Mouse (Mus musculus): ENCODE results near the gene Dync1li2. TPM values are rescaled to one million over a fixed set of nuclear protein-coding genes. Genes with fewer than 3 reads are reported as not detected.

The Dync1li2 gene
- polyA plus RNA-seq (2015; fragmentation: Nextera tagmentation; extraction: Ambion mirVana): 124 and 128 TPM in 2 replicates

- Histone ChIP-seq H3K4me1 (peaks cover 26% of the 10 kb centered on the region), H3K9me3 (no peaks in the 10 kb centered on the region), H3K9ac (replicated peaks) (peak within 1 kb of the TSS; percentile 99), H3K36me3 (peaks cover 28% of the 10 kb centered on the region), H3K27ac (replicated peaks) (peak within 1 kb of the TSS; percentile 88), H3K4me3 (peak within 1 kb of the TSS; percentile 95), H3K27me3 (no peaks in the 10 kb centered on the region), H3K4me2 (replicated peaks) (peak within 1 kb of the TSS; percentile 62)
- WGBS: under 1% methylated on average over 75 of the region's 75 CpGs
- peak; percentile 93 for ATAC-seq (replicated peaks)
These were observed at the start of gene Dync1li2 for GRCm38 (mm10) chr8:104442299-104443124. Gene Dync1li2, minus strand, starts transcription at chr8:104443047.

DNA sequence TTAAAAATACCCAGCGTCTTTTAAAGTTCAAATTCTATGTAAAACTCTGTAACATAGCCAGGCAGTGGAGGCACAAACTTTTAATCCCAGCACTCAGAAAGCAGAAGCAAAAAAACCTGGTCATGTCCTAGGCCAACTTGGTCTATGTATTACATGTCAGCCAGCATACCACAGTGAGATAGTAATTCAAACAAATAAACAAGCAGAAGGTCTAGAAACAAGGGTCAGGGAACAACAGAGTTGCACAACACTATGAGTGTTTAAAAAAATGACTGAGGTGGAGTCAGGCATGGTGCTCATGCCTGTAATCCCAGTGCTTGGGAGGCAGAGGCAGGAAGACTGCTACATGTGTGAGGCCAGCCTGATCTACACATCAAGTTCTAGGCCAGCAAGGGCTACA, 36.2 kb upstream of the Dync1li2 start:
- no peaks in the 10 kb centered on the region for H3K9me3 ChIP-seq
- no peak overlapping the region for H3K27ac ChIP-seq (replicated peaks)
- 62% methylated on average over 1 of the region's 1 CpGs for WGBS
- no peak overlapping the region for H3K9ac ChIP-seq (replicated peaks)
- ATAC-seq (replicated peaks): no peak
- no peaks in the 10 kb centered on the region for H3K36me3 ChIP-seq
- no peak overlapping the region for H3K4me2 ChIP-seq (replicated peaks)
- H3K27me3 ChIP-seq: no peaks in the 10 kb centered on the region
- no peaks in the 10 kb centered on the region for H3K4me1 ChIP-seq
- H3K4me3 ChIP-seq: no peak overlapping the region

DNA sequence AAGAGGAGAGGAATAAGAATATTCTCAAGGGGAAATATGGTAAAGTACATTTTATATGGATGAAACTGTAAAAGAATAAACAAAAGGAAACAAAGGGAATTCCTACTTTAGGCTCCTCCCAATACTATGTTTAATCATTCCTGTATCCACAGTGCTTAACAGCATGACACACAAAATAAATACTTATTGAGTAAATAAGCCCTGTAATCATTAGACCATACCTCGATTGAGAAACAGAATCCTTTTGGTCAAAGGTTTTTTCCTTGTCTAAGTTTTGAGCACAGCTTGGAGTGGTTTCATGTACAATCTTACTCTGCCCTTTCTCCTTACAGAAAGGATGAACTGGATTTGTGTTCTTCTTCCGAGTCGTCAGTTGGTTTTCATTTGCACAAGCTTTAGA, 29.6 kb upstream of the Dync1li2 start:
- Histone ChIP-seq H3K4me1 (no peaks in the 10 kb centered on the region), H3K27ac (replicated peaks) (no peak overlapping the region), H3K9me3 (no peaks in the 10 kb centered on the region), H3K4me2 (replicated peaks) (no peak overlapping the region), H3K4me3 (no peak overlapping the region), H3K9ac (replicated peaks) (no peak overlapping the region), H3K27me3 (no peaks in the 10 kb centered on the region), H3K36me3 (no peaks in the 10 kb centered on the region)
- 78% methylated on average over 3 of the region's 3 CpGs for WGBS
- no peak for ATAC-seq (replicated peaks)

- H3K27me3 ChIP-seq: no peaks in the 10 kb centered on the region
- no peak overlapping the region for H3K9ac ChIP-seq (replicated peaks)
- 81% methylated on average over 2 of the region's 2 CpGs for WGBS
- no peak for ATAC-seq (replicated peaks)
- H3K4me2 ChIP-seq (replicated peaks): no peak overlapping the region
- no peaks in the 10 kb centered on the region for H3K4me1 ChIP-seq
- no peak overlapping the region for H3K4me3 ChIP-seq
- no peak overlapping the region for H3K27ac ChIP-seq (replicated peaks)
- no peaks in the 10 kb centered on the region for H3K9me3 ChIP-seq
- H3K36me3 ChIP-seq: no peaks in the 10 kb centered on the region
These were observed 24.6 kb upstream of the Dync1li2 start for GRCm38 (mm10) chr8:104467463-104467862.

- no peaks in the 10 kb centered on the region for H3K36me3 ChIP-seq
- H3K4me1 ChIP-seq: no peaks in the 10 kb centered on the region
- no peak overlapping the region for H3K4me2 ChIP-seq (replicated peaks)
- H3K27ac ChIP-seq (replicated peaks): no peak overlapping the region
- H3K4me3 ChIP-seq: no peak overlapping the region
- H3K9ac ChIP-seq (replicated peaks): no peak overlapping the region
- 97% methylated on average over 3 of the region's 3 CpGs for WGBS
- ATAC-seq (replicated peaks): no peak
- no peaks in the 10 kb centered on the region for H3K9me3 ChIP-seq
- no peaks in the 10 kb centered on the region for H3K27me3 ChIP-seq
These were observed 9.3 kb upstream of the Dync1li2 start for GRCm38 (mm10) chr8:104452177-104452576.

DNA sequence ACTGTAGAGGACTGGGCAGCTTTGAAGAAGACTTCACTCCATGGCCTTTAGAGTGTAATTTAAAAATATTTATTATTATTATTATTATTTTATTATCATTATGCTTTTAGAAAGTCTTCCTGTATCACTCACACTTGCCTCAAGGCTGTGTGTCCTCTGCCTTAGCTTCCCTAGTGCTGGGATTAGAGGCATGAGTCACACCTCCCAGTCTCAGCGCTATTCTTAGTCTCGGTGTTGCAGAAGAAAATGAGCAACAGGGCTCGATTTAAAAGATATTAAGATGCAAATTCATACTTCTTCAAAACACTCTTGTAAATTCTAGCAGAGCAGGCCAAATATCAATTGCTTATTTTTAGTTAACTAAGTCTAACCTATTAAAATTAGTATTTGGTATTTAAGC, 5.9 kb upstream of the Dync1li2 start:
- no peaks in the 10 kb centered on the region for H3K9me3 ChIP-seq
- no peak overlapping the region for H3K4me3 ChIP-seq
- H3K27ac ChIP-seq (replicated peaks): no peak overlapping the region
- no peaks in the 10 kb centered on the region for H3K4me1 ChIP-seq
- H3K36me3 ChIP-seq: no peaks in the 10 kb centered on the region
- H3K9ac ChIP-seq (replicated peaks): no peak overlapping the region
- no peak overlapping the region for H3K4me2 ChIP-seq (replicated peaks)
- no peak for ATAC-seq (replicated peaks)
- WGBS: 69% methylated on average over 3 of the region's 3 CpGs
- H3K27me3 ChIP-seq: no peaks in the 10 kb centered on the region

GRCm38 (mm10) chr8:104446016-104446415, 3.2 kb upstream of the Dync1li2 start:
- Histone ChIP-seq H3K27me3 (no peaks in the 10 kb centered on the region), H3K9ac (replicated peaks) (no peak overlapping the region), H3K36me3 (no peaks in the 10 kb centered on the region), H3K4me3 (no peak overlapping the region), H3K27ac (replicated peaks) (no peak overlapping the region), H3K4me1 (peaks cover 10% of the 10 kb centered on the region), H3K9me3 (no peaks in the 10 kb centered on the region), H3K4me2 (replicated peaks) (no peak overlapping the region)
- ATAC-seq (replicated peaks): no peak
- WGBS: 87% methylated on average over 3 of the region's 3 CpGs

DNA sequence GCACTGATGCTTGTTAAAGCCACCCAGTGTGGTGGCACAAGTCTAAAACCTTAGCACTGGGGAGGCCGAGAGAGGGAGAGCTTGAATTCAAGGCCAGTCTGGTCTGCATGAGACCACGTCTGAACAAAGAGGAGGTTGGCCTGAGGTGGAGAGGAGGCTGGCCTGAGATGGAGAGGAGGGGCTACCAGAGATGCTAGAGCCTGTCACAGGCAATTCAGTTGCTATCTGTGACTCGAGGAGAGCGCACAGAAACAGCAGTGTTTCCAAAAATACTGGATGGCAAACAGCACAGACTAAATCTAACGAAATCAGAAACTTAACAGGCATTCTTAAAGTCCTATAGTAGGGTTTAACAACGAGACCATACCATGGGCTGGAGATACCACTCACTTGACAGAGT, 2.4 kb upstream of the Dync1li2 start:
- Histone ChIP-seq H3K27me3 (no peaks in the 10 kb centered on the region), H3K4me3 (no peak overlapping the region), H3K9me3 (no peaks in the 10 kb centered on the region), H3K27ac (replicated peaks) (no peak overlapping the region), H3K4me1 (peaks cover 17% of the 10 kb centered on the region), H3K9ac (replicated peaks) (no peak overlapping the region), H3K4me2 (replicated peaks) (no peak overlapping the region), H3K36me3 (peaks cover 4% of the 10 kb centered on the region)
- ATAC-seq (replicated peaks): no peak
- WGBS: 62% methylated on average over 6 of the region's 6 CpGs

DNA sequence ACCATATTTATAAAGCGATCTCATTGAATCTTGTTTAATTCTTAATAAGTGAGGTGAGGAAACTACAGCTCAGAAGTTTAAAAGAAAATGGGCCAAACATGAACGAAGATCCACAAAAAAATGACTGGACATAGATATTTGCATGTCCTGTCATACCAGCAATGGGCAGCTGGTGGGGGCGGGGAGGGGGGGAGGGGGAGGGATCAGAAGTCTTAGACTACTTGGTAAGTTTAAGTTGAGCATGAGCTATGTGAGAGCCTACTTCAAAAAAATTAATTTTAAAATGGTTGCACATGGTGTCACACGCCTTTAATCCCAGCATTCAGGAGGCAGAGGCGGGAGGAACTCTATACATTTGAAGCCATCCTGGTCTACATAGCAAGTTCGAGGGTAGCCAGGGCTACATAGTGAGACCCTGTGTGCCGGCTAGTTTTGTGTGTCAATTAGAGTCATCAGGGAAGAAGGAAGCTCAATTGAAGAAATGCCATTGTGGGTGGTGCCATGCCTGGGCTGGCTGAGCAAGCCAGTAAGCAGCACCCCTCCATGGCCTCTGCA, 355 bp upstream of the Dync1li2 start:
- no peaks in the 10 kb centered on the region for H3K27me3 ChIP-seq
- peaks cover 26% of the 10 kb centered on the region for H3K4me1 ChIP-seq
- peak overlapping the region; percentile 95 for H3K4me3 ChIP-seq
- 66% methylated on average over 7 of the region's 7 CpGs for WGBS
- peaks cover 24% of the 10 kb centered on the region for H3K36me3 ChIP-seq
- ATAC-seq (replicated peaks): peak; percentile 38
- H3K9ac ChIP-seq (replicated peaks): peak overlapping the region; percentile 99
- H3K4me2 ChIP-seq (replicated peaks): peak overlapping the region; percentile 62; the same call in 1 of the 2 replicates
- no peaks in the 10 kb centered on the region for H3K9me3 ChIP-seq
- peak overlapping the region; percentile 88 for H3K27ac ChIP-seq (replicated peaks)

- Histone ChIP-seq H3K9me3 (no peaks in the 10 kb centered on the region), H3K36me3 (peaks cover 37% of the 10 kb centered on the region), H3K4me1 (peaks cover 30% of the 10 kb centered on the region), H3K4me2 (replicated peaks) (peak overlapping the region; percentile 62), H3K27me3 (no peaks in the 10 kb centered on the region), H3K4me3 (peak overlapping the region; percentile 95), H3K9ac (replicated peaks) (peak overlapping the region; percentile 99), H3K27ac (replicated peaks) (no peak overlapping the region)
- ATAC-seq (replicated peaks): no peak
- WGBS: 59% methylated on average over 7 of the region's 7 CpGs
These were observed 1.2 kb downstream of the Dync1li2 start for GRCm38 (mm10) chr8:104441613-104442012.

DNA sequence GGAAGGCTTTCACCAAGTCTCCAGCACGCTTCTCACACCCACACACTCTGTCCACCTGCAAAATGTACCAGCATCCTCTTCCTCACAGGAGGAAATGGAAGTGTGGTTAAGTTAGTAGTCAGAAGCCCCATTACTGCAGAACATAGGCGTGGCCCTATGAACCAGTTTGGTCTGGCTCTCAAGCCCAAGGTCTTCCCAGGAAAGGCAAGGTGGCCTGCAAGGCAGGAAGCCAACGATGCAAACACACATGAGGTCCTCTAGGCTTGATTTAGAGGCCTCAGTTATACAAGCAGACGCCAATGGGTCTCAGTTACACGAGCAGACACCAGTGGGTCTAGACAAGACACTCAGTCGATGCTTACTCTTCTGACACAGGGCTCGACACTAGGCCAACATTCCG, 3.4 kb downstream of the Dync1li2 start:
- H3K9ac ChIP-seq (replicated peaks): no peak overlapping the region
- ATAC-seq (replicated peaks): no peak
- WGBS: 94% methylated on average over 8 of the region's 8 CpGs

GRCm38 (mm10) chr8:104437494-104438135, 5.2 kb downstream of the Dync1li2 start:
- Histone ChIP-seq H3K4me1 (peaks cover 53% of the 10 kb centered on the region), H3K9me3 (no peaks in the 10 kb centered on the region), H3K4me3 (no peak overlapping the region), H3K9ac (replicated peaks) (no peak overlapping the region), H3K36me3 (peaks cover 59% of the 10 kb centered on the region), H3K27ac (replicated peaks) (no peak overlapping the region), H3K27me3 (no peaks in the 10 kb centered on the region), H3K4me2 (replicated peaks) (no peak overlapping the region)
- WGBS: 97% methylated on average over 13 of the region's 13 CpGs
- no peak for ATAC-seq (replicated peaks)

More for the DNA sequence above, 3.4 kb downstream of the Dync1li2 start:
- Histone ChIP-seq H3K4me3 (no peak overlapping the region), H3K4me1 (peaks cover 50% of the 10 kb centered on the region), H3K9me3 (no peaks in the 10 kb centered on the region), H3K27me3 (no peaks in the 10 kb centered on the region), H3K4me2 (replicated peaks) (no peak overlapping the region), H3K27ac (replicated peaks) (no peak overlapping the region), H3K36me3 (peaks cover 48% of the 10 kb centered on the region)
